Mouse (Mus musculus) spleen, postnatal 0 days (tissue): Measurements from ENCODE around the gene Chrna4. TPM values are rescaled to one million over a fixed set of nuclear protein-coding genes. Genes with fewer than 3 reads are reported as not detected.

ENCODE experiments used
- polyA plus RNA-seq: library from polyadenylated mRNA; unstranded; fragments of >200 nt; fragmentation: Nextera tagmentation; extraction: Ambion mirVana; gene quantifications from 2 replicates; pipeline ENCODE4 v1.2.1, GENCODE M21; 2015

Gene Chrna4
- polyA plus RNA-seq: 0.08 TPM in 1 of 2 replicates, not detected in the other

DNA sequence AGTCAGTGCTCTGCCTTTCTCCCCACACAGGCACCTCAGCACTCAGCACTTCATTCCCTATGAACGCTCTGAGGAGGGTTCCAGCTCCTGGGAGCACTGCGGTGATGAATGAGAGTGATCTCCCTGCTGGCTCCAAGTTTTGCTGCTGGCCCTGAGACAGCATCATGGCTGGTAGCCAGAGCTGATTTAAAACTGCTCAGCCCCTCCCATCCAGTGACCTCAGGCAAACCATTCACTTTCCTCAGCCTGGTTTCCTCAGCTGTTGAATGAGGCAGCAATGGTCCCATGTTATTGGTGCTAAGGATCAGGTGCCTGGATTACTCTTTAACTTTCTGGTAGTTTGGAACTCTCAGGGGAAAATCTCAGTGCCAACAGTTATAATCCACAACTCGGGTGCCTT lies at the start of gene Chrna4:
Chrna4 (minus strand) TSS at position 110 of the 400 bp plus-strand sequence.

DNA sequence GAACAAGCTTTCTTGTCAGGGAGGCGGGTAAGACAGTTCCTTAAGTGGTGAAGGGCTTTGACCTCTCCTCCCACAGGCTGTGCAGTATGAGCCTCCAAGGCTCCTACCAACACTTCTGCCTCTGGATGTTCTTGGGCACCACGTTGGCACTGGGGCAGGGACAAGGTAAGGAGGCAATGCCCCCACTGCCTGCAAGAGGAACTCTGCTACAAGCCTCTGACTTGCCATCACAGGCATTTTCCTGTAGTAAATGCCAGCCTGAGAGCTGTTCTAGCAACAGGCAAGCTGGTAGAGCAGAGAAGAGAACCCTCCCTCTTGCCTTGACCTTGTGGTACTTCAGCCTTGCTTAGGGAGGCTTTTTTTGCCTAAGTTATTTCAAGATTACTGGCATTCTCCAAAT lies 56.9 kb downstream of the Chrna4 start, which contains the start of gene Col20a1:
Col20a1 (plus strand) TSS at position 87 of the 400 bp plus-strand sequence.

Other genes starting within 250 kb of the Chrna4 start
- gene Ythdf1, start 122.6 kb downstream of the Chrna4 start, polyA plus RNA-seq: 29.7 and 31.2 TPM in 2 replicates
- 0.07 TPM in 1 of 2 replicates, not detected in the other for gene Birc7, start 114.5 kb downstream of the Chrna4 start, polyA plus RNA-seq
- gene Nkain4, start 88.8 kb downstream of the Chrna4 start, polyA plus RNA-seq: 12.8 and 21.1 TPM in 2 replicates
- gene Arfgap1, start 76.3 kb downstream of the Chrna4 start, polyA plus RNA-seq: 33.4 and 41.2 TPM in 2 replicates
- 0.02 and 0.23 TPM in 2 replicates for gene Col20a1, start 57.0 kb downstream of the Chrna4 start, polyA plus RNA-seq
- gene Kcnq2, start 91.8 kb upstream of the Chrna4 start, polyA plus RNA-seq: 0.16 and 0.26 TPM in 2 replicates
- not detected in 2 replicates for gene Eef1a2, start 113.5 kb upstream of the Chrna4 start, polyA plus RNA-seq
- 102 and 117 TPM in 2 replicates for gene Ppdpf, start 143.7 kb upstream of the Chrna4 start, polyA plus RNA-seq
- gene Ptk6, start 159.2 kb upstream of the Chrna4 start, polyA plus RNA-seq: not detected in 2 replicates
- gene Srms, start 169.6 kb upstream of the Chrna4 start, polyA plus RNA-seq: 0.19 and 0.25 TPM in 2 replicates
- 0.17 and 0.25 TPM in 2 replicates for gene Fndc11, start 176.5 kb upstream of the Chrna4 start, polyA plus RNA-seq
- gene Helz2, start 198.5 kb upstream of the Chrna4 start, polyA plus RNA-seq: 2.2 and 2.5 TPM in 2 replicates
- 9.0 and 10.2 TPM in 2 replicates for gene Gmeb2, start 244.5 kb upstream of the Chrna4 start, polyA plus RNA-seq